Mouse (Mus musculus): ENCODE results near the gene Myo6.

The Myo6 gene

DNA sequence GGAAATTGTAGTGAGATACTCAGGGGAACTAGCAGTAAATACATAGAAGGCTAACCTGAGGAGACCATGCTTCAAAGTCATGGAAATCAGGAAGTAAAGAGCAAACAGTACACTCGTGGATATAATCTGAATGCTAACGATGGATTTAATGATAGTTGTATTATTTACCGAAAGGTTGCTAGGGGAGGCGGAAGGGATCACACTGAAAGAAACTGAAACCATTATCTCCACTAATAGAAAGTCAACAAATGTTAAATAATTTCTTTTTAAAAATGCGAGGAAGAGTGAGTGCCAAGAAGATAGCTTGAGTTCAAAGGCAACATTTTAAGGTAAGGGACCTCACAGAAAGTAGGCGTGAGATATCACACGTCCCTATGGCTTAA, 186.5 kb downstream of the Myo6 start:
- no peak for DNase-seq (ENCODE audit: extremely low spot score, low read depth, low spot score)

DNA sequence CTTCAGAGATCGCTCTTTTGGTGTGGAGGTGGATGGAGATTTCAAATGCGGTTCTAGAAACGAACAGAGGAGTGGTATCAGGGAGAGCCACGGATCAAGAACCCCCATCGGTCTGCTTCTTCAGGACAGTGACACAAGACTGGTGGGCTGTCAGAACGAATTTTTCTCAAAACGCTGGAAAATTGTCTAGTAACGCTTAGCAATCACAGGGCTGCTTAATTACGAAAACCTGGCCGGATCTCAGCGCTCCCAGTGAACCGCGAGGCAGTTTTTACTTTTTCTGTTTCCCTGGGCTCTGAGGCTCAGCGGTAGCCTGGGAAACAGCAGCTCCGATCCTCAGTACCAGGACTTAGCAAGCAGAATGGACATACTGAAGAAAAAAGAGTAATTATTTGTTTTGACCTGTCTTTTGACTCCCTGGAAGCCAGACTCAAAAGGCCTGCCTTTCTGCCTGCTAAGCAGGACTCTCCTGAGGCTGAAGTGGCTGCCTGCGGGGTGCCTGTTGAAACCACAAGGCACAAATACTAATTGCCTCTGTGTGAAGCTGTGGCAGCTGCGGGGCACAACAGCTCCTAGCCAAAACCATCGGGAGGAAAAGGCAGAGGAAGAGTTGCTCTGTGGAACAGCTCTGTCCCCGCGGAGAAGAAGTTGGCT, 187.0 kb downstream of the Myo6 start:
- DNase-seq (ENCODE audit: extremely low spot score, low read depth, low spot score) = no peak

DNA sequence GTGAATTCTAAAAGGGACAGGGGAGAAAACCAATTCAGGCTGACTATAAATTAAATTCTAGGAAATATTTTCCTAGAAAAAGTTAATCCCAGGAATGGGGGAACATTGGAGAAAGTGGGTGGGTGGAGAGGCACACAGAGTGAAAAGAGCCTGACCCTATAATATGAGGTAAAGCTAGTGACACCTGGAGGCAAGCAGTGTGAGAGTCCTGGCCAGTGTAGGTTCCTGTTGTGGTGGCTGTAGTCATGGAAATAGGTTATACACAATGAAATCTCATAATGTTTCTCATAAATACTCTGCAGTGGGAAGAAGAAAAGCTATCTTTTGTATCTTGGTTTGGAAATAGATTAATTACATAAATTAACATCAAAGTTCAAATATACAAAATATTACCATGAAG, 195.2 kb downstream of the Myo6 start:
- no peak for DNase-seq (ENCODE audit: extremely low spot score, low read depth, low spot score)
